ENCODE assay signal across 7 mouse cellular contexts in genomic region chr8:106058731-106059612, GRCm38 (mm10). TPM values are rescaled to one million over a fixed set of nuclear protein-coding genes. Genes with fewer than 3 reads are reported as not detected.
DNase-seq lines count a peak whose midpoint lies in the region; ATAC-seq lines count a peak whose summit lies in the region.

Nfatc3 (plus strand) TSS chr8:106058840.

- intact Hi-C loops in gastrocnemius, postnatal 36 days (cut with DNase I), result no loop called here
- intact Hi-C loops in left cerebral cortex, postnatal 25 days (cut with DNase I), result loop anchor here (1.0 kb wide), 1 partner anchor 48 kb away; the partner anchor contains the start of gene Ddx28

- 1% methylated on average over 49 of the region's 52 CpGs for WGBS in intestine, embryonic 15.5 days
- 2% methylated on average over 52 of the region's 52 CpGs for WGBS in midbrain, embryonic 10.5 days

- peak within 1 kb of the TSS; percentile 79 for H3K4me3 ChIP-seq in intestine, embryonic 15.5 days (replicated peaks)
- peak within 1 kb of the TSS; percentile 91 for H3K4me3 ChIP-seq in midbrain, embryonic 10.5 days

- peak within 1 kb of the TSS; percentile 85 for H3K4me2 ChIP-seq in intestine, embryonic 15.5 days (replicated peaks)

- no peaks in the 10 kb centered on the region for H3K9me3 ChIP-seq in intestine, embryonic 15.5 days
- H3K9me3 ChIP-seq in midbrain, embryonic 10.5 days (replicated peaks), result no peaks in the 10 kb centered on the region

- no peaks in the 10 kb centered on the region for H3K27me3 ChIP-seq in intestine, embryonic 15.5 days (replicated peaks)
- H3K27me3 ChIP-seq in midbrain, embryonic 10.5 days (ENCODE audit: low read depth, poor library complexity, severe bottlenecking), result no peaks in the 10 kb centered on the region

- H3K36me3 ChIP-seq in intestine, embryonic 15.5 days, result no peaks in the 10 kb centered on the region
- H3K36me3 ChIP-seq in midbrain, embryonic 10.5 days, result peaks cover 5% of the 10 kb centered on the region

- H3K9ac ChIP-seq in intestine, embryonic 15.5 days, result peak within 1 kb of the TSS; percentile 87

- peak within 1 kb of the TSS; percentile 91 for H3K27ac ChIP-seq in intestine, embryonic 15.5 days
- H3K27ac ChIP-seq in midbrain, embryonic 10.5 days (replicated peaks), result peak within 1 kb of the TSS; percentile 95

- H3K4me1 ChIP-seq in intestine, embryonic 15.5 days (replicated peaks), result peaks cover 17% of the 10 kb centered on the region
- H3K4me1 ChIP-seq in midbrain, embryonic 10.5 days, result peaks cover 33% of the 10 kb centered on the region

- ATAC-seq in intestine, embryonic 15.5 days, result peak; percentile 97

- DNase-seq in adrenal gland, adult 2 months, result peak; percentile 98
- DNase-seq in embryo, embryonic 11.5 days (ENCODE audit: low read depth, low spot score), result peak; percentile 93
- peak; percentile 88 to 94 for DNase-seq in gastrocnemius, postnatal 36 days
- DNase-seq in left cerebral cortex, postnatal 25 days (ENCODE audit: low spot score in 2 of 2), result peak; percentile 95 to 98
- peak; percentile 95 for DNase-seq in midbrain, embryonic 10.5 days (ENCODE audit: low spot score)
- DNase-seq in right cerebral cortex, postnatal 4 days, result peak; percentile 91

RNA-seq across cellular contexts. Expression of gene Nfatc3, which starts in this region (rescaled TPM):
- 10 to 100 TPM; 35.2 to 70.0 TPM for total RNA-seq in adrenal gland, adult 2 months (2021)
- 14.9 and 20.6 TPM in 2 replicates for polyA plus RNA-seq in adrenal gland, adult 2 months (2012; rRNA removed)
- total RNA-seq in gastrocnemius, postnatal 36 days (2021), result 10 to 100 TPM; 19.5 to 22.8 TPM
- 6.0 and 6.2 TPM in 2 replicates for polyA plus RNA-seq in intestine, embryonic 15.5 days (2015; fragmentation: Nextera tagmentation; extraction: Ambion mirVana)
- 10 to 100 TPM in 1 of 2 experiments, 1 to 10 TPM in 1; 9.3 to 12.2 TPM for total RNA-seq in left cerebral cortex, postnatal 25 days (2021)
- polyA plus RNA-seq in midbrain, embryonic 10.5 days (2016; fragmentation: Nextera tagmentation; extraction: Ambion mirVana), result 5.3 and 5.9 TPM in 2 replicates

Comparison
In these comparisons a context has a peak if more than half of its experiments do, and no peak if none do; other contexts are left out.
1. Peak in every context shown above with its lines: DNase-seq, ATAC-seq, H3K4me3 ChIP-seq and H3K27ac ChIP-seq.